Mouse (Mus musculus): ENCODE results near the gene Gltp.

Gltp gene

DNA sequence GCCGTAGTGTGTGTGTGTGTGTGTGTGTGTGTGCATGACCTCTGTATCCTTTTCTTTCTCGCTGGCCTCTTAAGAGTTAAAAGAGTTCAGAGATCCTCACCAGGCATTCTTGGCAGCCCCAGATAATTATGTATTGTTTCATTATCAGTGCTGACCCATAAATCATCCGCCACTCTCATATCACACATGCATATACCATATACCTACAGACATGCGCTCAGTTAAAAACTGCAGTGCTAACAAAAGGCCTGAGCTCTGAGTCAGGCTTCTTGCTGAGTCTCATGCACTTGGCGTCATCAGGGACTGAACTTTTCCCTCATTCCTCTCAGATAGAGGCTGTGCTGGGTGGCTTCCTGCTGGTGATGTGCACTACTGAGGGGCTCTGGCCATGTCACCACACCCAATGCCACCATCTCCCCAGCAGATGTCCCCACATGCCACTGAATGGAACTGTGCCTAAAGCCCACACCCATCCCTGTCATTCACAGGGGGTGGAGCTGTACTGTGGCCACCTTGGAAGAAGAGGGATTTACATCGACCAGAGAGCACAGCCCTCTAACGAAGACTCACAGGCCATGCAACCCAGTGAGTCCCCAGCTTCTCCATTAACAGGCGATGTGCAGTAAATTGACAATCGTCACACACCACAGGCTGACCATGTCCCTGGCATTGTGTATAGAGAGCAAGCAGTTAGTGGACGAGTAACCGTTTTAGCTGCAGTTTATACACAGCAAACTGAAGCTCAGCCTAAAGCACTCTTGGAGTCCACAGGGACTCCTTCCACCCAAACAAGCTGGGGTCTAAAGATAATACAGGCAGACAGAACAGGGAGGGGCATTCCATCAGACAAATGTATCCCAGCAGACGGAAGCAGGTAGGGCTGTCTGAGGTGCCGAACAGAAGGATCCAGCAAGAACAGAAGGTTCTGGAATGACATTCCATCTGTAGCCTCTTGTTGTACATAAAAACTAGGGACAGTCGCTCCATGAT, 11.9 kb upstream of the Gltp start:
- peak; percentile 63 for DNase-seq (ENCODE audit: low spot score)

DNA sequence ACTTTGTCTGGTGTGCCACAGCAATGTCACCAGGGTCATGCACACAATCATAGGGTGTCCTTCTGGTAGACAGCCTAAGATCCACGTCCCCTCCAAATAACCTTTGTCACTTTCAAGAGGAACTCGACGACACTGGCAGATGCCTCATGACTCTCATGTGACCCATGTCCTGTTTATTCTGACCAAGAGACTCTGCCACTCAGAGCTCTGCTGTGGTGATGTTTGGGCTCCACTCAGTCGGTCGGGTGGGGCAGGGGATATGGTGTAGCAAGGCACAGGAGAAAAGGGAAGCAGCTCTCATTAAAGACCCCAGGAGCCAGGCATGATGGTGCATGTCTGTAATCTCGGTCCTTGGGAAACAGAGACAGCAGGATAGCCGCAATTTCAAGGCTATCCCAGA, 8.2 kb upstream of the Gltp start:
- DNase-seq (ENCODE audit: low spot score), result no peak

DNA sequence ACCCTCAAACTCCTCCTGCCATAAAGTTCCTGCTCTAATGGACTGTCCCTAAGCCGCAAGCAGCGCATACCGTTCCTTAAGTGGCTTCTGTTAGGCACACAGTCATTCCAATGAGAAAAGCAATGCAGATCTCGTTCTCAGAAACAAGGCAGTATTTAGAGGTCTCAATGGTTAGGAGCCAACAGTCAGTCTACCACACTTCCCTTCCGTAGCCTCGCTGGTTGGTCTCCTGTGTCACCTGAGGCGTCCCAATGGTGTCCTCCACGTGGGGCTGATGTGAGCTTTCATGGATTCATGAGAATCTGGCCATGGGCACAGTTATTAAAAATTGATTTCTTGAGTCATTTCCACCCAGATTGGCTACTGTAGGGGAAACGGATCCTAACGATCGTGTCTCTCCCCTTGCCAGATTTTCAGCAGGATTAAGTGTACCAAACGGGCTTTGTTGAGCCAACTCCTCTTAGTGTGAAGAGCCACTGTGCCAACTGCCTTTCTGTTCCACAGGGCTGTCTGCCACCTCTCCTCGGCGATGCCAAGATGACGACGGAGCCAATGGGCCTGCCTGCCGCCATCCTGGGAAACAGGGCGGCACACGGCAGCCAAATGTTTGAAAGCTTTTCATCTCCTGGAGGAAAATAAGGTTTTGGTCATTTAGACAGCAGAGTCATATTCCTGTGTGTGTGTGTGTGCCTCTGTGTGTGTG, 7.4 kb upstream of the Gltp start:
- no peak for DNase-seq (ENCODE audit: low spot score)

DNA sequence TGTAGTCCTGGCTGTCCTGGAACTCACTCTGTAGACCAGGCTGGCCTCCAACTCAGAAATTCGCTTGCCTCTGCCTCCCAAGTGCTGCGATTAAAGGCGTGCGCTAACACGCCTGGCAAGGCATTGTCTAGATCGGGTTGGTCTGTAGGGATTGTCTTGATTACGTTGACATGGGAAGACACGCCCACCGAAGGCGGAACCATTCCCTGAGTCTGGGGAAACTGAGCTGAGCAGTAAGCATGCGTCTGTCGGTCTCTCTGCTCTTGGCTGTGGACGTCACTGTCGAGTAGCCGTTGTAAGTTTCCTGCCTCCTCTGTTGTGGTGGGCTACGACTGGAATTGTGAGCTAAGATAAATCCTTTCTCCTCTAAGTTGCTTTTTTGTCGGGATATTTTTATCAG, 6.2 kb upstream of the Gltp start:
- no peak for DNase-seq (ENCODE audit: low spot score)

DNA sequence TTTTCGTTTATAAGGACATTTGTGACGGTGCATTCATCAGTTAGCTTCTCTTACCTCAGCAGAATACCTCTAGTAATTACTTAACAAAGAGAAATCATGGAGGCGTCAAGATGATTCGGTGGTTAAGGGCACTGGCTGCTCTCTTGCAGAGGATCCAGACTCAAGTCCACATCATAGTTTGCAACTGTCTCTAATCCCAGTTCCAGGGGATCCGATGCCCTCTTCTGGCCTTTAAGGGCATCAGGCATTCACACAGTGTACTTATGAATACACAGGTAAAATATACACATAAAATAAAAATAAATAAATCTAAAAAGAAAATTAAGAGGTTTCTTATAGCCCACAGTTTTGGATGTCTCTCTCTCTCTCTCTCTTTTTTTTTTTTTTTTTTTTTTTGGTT, 5.0 kb upstream of the Gltp start:
- DNase-seq (ENCODE audit: low spot score), result no peak

DNA sequence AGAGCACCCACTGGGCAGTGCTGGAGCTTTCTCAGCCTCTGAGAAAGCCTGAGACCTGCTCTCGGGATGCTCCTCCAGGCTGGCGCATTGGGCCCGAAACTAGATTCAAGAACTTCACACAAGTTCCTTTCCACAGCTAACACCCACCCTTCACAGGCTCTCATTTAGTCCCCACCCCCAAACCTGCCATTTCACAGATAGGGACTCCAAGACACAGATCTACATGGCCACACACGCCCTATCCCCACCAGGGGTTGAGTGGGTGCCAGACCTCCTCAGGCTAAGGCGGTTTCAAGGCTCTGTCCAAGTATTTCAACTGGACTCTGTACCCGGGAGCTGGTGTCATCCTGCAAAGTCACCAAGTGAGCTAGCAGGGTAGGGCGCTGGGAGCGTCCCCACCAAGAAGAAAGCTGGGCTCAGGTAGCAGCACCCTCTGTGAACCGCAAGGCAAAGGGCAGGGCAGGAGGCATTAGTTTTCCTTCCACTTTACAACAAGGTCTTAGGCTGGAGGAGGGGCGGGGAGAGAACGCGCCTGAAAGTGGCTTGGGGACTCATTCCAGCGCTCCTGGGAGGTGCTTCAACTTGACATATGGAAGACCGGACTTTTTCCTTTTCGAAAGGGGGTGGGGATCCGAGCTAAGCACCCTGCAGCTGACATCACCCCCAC, 951 bp downstream of the Gltp start:
- peak; percentile 52 for DNase-seq (ENCODE audit: low spot score)

DNA sequence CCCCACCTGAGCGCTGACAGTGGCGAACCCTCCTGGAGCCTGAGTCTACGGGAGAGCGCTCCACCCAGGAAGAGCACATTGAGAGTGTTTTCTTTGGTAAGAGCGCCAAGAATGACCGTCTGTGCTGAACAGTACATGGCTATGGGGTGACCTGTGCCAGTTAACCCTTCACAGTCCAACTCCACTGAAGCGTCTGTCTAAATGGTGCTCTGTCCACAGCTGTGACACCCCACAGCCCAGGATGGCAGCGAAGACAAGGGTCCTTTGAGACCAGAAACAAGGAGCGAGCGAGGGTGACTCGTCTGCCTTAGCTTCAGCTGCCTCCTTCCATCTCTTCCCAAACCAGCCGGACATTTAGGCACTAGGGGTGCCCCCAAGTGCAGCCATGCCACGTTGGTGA, 2.1 kb downstream of the Gltp start:
- DNase-seq (ENCODE audit: low spot score), result no peak

DNA sequence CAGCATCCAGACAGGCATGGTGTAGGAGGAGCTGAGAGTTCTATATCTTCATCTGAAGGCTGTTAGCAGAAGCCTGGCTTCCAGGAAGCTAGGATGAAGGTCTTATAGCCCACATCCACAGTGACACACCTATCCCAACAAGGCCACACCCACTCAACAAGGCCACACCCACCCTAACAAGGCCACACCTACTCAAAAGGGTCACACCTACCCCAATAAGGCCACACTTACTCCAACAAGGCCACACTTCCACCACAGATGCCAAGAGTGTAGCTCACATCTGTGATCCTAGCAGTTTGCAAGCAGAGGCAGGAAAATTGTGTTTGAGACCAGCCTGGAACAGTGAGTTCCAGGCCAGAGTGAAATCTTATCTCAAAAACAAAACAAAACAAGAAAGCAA, 2.9 kb downstream of the Gltp start:
- no peak for DNase-seq (ENCODE audit: low spot score)

DNA sequence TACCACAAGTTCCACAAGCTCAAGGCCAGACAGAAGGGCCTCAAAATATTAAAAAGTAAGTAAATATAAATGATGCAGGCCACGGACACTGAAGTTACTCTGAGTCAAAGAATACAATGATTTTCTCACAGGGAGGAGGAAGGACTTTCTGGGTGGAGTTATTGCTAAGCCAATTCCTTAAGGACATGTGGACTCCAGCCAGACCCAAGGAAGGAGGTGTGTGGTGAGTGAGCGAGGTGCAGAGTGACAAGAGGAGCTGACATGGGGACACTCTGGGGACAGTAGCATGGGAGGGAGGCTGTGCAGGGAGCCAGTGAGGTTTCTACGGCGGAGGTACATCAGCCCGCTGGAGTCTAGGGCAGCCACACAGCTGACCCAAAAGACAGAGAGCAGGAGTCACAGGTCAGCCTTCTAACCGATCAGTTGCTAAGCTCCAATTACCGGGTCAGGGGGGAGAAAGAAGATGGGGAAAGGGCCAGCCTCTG, 4.0 kb downstream of the Gltp start:
- DNase-seq (ENCODE audit: low spot score), result no peak

DNA sequence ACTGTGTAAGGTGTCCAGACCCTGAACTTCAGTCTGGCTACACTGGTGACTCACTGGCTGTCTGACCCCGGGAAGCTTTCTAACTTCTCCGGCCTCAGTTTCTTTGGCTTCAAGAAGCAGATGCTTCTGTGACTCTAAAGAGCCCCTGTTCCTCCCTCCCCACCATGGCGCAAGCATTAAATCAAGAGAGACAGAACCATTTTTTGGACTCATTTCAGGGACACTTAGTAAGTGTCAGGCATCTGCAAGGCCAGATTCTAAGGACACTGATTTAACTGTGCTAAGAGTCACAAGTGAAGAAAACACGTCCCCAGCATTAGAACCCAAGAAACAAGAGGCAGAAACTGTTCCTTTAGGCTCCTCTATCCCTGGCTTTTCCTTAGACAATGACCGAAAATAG, 4.8 kb downstream of the Gltp start:
- no peak for DNase-seq (ENCODE audit: low spot score)

DNA sequence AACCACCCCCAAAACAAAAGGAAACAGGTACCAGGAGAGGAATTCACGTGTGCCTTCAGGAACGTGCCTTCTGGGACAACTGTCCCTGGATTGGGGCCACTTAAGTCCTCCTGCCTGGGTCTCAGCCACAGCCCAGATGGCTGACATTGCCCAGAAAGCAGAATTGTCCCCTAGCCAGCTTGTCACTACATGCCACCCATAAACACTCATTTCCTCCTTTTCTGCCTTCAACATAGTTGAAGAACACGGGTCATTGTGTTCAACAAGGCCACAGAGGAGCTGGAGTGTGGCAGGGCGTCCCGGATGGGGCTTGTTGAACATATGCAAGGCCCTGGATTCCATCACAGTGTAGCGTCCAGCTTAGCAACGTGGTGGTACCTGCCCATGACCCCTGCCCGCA, 9.1 kb downstream of the Gltp start:
- DNase-seq (ENCODE audit: low spot score), result no peak

DNA sequence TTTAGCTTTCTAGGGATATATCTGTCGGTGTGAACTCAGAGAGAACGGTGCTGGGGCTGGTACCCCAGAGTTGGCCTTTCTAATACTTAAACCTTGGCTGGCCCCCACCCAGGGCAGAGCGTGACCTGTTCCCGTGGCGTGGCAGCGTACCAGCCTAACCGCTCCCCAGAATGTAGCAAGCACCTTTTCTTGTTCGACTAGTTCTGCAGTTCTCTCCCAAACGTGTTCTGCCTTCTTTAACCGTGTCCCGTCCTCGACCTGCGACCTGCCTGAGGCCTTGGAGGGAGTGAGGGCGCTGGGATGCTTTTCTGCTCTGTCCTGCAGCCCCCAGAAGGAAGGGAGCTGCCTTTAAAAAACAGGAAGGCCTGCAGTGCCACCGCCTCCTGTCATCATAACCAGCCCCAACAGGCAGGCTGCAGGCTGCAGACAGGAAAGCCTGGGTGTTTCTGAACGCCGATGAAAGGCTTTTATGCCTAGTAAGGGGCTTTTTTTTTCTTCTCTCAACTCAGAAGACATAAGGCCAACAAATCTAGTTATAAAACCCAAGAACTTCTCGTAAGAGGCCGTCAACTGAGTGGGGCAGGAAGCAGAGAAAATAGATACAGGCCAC, 10.0 kb downstream of the Gltp start:
- DNase-seq (ENCODE audit: low spot score), result no peak

DNA sequence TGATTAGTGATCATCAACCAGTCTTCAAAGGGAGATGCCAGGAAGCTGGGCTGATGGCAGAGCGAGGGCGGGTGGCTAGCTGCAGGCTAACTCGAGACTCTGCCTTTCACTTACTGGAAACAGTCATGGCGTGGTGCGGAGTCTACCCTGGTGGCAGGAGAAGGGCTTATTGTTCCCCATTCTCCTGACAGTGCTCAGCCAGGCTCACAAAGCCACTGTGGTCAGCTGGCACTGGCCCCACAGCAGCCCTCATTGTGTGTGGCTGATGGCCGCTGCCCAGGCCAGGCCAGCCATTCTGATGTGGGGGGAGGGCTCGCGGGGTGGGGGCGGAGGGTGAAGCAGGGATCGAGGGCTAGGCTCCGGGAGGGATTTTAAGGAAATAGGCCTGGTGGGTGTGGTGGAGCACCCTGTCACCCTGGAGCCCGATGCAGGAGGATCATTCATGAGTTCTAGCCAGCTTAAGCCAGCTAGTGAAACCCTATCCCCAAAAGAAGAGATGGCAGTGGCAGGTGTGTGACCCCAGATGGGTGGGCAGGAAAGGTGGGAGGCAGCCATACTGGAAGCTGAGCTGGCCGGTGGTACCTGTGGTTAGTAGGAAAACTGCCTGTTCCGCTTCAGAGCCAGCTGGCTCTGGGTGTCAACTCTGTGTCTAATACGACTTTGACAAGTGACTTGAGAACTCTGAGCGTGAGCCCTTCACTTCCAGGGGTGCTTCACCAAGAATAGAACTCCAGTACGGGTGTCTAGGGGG, 10.8 kb downstream of the Gltp start:
- DNase-seq (ENCODE audit: low spot score), result no peak

DNA sequence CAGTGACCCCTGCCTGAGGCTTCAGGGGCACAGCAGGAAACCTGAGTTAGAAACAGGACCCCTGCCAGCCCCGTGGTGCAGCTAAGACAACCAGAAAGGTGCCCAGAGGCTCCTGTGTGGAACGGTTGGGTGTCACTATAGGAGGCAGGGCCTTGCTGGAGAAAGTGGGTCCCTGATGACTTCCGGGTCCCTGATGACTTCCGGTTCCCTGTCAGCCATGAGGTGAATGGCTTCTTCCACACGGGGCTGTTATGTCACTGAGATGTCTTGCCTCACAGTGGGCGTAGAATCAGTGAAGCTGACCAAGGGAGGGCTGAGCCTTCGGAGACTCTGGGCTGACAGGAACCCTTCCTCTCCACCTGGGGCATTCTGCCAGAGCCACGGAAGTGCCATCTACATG, 16.2 kb downstream of the Gltp start:
- no peak for DNase-seq (ENCODE audit: low spot score)

DNA sequence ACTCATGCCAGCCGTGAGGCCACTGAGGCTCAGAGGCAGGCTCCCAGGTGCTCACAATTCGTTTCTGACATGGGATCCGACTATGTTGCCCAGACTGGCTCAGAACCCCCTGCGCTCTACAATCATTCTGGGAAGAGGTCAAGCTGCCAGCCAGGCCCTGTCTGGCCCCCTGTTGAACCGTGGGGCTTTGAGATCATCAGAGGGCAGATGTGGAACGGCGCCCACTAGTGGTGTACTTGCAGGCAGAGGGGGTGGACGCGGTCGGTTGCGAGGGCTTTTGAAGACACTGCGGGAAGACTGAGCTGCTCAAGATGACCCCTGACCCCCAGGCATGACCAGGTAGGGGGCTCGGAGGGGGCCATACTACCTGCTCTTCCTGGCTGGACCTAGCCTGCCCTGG, 17.7 kb downstream of the Gltp start:
- no peak for DNase-seq (ENCODE audit: low spot score)

DNA sequence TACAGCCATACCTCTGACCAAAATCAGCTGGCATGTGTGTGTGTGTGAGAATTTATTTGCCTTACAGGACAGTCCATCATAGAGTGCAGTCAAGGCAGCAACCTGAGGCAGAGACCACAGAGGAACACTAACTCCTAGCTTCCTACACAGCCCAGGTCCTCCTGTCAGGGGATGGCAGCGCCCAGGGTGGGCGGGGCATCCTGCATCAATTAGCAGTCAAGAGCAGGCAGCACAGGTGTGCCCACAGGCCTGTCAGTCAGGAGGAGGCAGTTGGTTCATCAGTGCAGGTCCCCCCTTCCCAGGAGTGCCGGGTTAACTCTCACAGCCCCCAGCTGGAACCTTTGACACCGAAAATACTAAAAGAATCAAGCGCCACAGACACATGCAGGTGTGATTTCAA, 21.8 kb downstream of the Gltp start:
- no peak for DNase-seq (ENCODE audit: low spot score)

DNA sequence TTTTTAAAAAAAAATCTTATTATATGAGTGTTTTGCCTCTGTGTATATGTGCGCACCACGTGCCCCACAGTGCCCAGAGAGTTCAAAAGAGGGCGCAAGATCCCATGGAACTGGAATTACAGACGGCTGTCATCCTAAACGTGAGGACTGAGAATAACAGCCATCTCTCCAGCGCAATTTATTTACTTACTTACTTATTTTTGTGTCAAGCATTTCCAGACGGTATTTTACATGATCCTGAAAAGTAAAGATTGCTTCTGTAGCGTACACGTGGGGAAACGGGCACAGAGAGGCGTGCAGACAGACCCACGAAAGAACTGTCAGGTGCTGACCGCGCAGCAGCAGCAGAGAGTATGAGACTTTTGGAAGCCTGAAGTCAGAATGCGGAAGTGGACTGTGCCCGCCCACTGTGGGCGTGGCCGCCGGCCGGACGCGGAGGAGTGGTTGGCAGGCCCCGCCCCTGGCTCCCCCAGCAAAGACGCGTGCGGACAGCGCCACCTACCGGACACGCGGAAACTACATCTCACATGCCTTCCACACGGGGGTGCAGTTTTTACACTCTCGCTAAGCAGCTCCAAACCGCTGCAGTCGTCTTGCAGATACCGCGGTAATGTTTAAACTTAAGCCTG, 23.4 kb downstream of the Gltp start:
- peak; percentile 98 for DNase-seq (ENCODE audit: low spot score)

DNA sequence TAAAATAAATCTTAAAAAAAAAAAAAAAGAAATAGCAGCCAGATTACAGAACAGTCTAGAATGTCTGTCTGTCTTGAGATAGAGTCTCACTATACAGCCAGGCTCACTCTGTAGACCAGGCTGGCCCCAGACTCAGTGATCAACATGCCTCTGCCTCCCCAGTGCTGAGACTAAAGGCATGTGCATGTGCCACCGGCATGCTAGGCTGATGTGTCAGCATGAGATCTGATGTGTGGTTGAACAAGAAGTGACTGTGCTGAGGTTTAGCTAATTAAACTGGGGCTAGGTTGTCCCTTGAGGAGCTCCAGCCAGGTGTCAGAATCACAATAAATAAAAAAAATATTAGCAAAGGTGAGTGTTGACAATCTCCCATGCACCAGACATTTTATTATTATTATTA, 24.1 kb downstream of the Gltp start:
- DNase-seq (ENCODE audit: low spot score), result no peak

DNA sequence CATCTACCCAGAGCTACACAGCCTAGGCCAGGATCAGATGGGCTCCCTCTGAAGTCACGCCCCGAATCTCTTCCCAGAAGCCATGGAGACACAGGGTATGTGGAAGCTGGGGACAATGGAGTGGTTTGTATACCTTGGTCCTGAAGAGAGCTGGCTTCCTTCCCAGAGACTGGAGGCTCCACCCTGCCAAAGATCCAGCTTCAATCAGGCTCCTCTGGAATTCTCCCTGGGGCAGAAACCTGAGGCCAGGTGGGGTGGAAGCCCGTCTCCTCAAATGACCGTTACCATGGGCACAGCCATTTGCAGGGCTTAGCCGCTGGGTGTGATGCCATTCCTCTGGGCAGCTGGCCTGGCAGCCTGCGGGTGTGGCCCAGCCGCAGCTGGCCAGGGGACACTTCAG, 26.0 kb downstream of the Gltp start:
- no peak for DNase-seq (ENCODE audit: low spot score)

DNA sequence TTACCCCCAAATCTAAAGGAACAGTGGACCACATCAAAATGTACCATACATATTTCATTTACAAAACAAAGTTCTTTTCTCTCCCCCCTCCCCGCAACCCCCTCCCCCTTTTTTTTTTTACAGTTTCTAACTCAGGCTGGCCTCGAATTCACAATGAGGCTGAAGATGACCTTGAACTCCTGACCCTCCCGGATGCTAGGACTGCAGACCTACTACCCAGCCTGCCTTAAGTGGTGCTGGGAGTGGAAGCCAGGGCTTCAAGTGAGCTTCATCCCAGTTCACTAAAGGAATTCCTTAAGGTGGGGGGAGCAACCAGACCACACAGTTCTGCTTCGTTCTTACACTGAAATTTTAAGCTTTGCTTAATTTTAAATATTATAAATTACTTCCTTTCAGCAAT, 26.6 kb downstream of the Gltp start:
- DNase-seq (ENCODE audit: low spot score), result no peak

DNA sequence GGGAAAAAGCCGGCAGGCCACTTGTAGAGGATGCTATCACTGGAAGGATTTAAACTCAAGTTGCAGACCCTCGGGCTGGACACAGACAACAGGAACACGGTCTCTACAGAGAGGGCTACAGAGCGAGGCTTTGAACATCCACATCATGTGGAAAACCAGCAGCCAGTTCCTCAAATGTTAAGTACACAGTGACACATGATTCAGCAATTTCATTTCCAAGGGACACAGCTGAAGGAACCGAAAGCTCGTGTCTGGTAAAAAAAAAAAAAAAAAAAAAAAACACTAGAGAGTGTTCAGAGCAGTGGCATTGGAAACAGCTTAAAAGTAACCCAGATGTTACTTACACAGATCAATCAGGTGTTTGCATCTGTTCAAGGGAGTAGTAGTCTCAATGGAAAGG, 29.8 kb downstream of the Gltp start:
- DNase-seq (ENCODE audit: low spot score), result no peak

All from embryo, embryonic 10.5 days (tissue).